Mouse (Mus musculus): ENCODE data around the gene Atp8a1. TPM values are rescaled to one million over a fixed set of nuclear protein-coding genes. Genes with fewer than 3 reads are reported as not detected.
"Not testable (repeated sequence)": the region's sequence is repeated elsewhere in the genome, so short reads cannot be mapped to it uniquely, and the experiment has no call there.

Atp8a1 gene
- total RNA-seq, 2 experiments from 2014 or later, result 158 to 197 TPM

DNA sequence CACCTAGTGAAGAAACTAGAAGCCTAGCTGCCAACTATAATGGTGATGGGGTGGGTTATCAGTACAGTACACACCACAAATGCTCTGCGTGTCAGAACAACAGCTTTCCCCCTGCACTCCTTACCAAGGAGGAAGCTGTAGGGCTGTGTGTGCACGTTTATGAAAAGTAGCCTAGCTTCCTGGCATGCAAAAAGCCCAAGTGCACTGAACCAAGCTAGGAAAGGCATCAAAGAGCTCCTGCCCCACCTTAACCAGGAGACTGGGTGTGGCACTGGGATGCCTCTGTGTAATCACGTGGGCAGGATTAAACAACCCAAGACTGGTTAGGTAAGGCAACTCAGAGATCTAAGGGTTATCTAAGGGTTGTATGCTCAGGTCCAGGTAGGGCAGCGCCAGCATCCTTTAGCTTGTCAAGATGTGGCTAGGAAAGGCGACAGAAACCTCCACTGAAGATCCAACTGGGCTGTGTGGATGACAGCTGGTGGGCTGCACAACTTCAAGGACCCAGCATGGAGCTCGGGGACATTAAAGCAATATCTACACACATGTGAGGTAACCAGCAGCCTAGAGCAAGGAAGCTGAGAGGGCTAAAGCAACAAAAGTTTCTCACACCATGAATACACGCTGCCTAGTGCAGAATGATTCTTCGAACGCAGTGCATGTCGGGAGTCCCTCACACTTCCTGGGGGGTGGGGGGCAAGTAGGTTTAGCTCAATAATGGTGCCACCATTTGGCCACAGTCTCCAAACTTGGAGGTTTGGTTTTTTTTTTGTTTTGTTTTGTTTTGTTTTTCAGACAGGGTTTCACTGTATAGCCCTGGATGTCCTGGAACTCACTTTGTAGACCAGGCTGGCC, 15.7 kb downstream of the Atp8a1 start:
- no peak for DNase-seq (ENCODE audit: low spot score in 2 of 2)
- intact Hi-C loops (cut with DNase I), result no loop called here

DNA sequence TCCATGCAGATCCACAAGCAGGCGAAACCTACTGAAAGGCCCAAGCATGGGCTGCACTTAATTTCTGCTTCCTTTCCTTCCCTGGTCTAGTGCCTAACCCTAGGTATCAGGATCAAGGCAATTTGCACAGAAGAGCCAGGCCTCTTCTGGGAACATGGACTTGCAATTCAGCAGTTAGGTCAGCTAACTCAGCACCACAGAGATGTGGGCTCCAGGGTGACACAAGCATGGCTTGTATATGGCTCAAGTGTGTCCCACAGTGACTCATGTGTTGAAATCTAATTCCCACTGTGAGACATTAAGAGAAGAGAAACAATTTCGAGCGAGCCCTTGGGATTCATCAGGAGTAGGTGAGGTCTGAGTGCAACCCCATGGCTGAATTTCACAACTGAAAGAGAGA, 18.9 kb downstream of the Atp8a1 start:
- DNase-seq (ENCODE audit: low spot score in 2 of 2), result no peak
- intact Hi-C loops (cut with DNase I), result no loop called here

GRCm38 (mm10) chr5:67826935-67827334, 20.3 kb downstream of the Atp8a1 start:
- intact Hi-C loops (cut with DNase I), result no loop called here
- DNase-seq (ENCODE audit: low spot score in 2 of 2), result no peak

- DNase-seq (ENCODE audit: low spot score in 2 of 2), result no peak
- intact Hi-C loops (cut with DNase I), result no loop called here
Observed at GRCm38 (mm10) chr5:67826278-67826677, 21.0 kb downstream of the Atp8a1 start.

DNA sequence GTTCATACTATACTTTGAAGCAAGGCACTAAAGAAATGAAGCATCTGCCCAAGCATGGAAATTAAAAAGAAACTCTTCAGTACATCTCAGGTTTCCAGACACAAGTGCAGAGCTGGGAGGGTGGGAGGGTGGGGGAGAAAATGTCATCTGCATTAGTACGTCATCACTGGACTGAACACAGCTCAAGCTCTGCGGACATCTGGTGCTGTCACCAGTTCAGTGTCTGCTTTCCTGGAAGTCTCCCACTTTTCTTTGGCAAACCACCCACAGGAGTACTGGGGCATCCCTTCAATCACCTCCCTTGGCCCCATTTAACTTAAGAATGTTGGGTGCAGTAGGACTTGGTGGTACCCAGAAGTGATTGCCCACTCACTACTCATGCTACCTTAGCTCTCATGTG, 22.6 kb downstream of the Atp8a1 start:
- peak in 1 of 2 experiments; percentile 26 for DNase-seq (ENCODE audit: low spot score in 2 of 2)
- intact Hi-C loops (cut with DNase I), result no loop called here

- intact Hi-C loops (cut with DNase I), result no loop called here
- DNase-seq (ENCODE audit: low spot score in 2 of 2), result no peak
Observed at GRCm38 (mm10) chr5:67823771-67824170, 23.5 kb downstream of the Atp8a1 start.

- DNase-seq (ENCODE audit: low spot score in 2 of 2), result no peak
- intact Hi-C loops (cut with DNase I), result no loop called here
Observed at GRCm38 (mm10) chr5:67822619-67823018, 24.6 kb downstream of the Atp8a1 start.

DNA sequence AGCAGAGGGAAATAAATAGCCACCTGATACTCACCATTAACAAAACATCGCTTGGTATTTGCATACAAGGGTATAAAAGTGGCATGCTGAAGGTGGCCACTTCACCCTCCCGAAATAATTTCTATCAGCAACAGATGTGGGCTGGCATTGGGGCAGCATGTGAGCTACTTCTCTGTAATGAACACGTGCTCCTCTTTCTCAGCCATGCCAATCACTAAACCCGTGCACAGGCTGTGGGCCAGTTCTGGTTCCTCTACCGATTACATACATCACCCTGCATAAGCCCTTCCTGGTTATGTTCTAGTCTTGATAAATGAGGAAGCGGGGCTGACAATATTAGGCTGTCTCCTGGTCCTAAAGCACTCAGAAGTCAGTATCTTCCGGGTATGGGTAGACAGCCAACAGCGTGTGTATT, 25.2 kb downstream of the Atp8a1 start:
- intact Hi-C loops (cut with DNase I), result no loop called here

DNA sequence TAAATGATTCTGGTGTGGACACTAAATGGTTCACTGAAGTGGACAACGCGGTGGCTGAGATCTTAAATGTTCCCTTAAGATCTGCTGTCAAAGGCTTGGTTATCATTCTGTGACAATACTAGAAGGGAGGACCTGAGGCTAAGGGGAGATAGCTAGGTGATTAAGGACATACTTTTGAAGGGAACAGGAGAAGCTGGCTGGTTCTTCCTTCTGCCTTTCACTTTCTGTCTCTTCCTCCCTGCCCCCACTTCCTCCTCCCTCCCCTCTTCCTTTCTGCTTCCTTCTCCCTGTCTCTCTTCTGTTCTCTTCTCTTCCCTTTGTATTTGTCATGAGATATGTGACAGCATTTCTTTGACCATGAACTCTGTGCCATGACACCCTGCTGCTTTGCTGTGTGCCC, 26.0 kb downstream of the Atp8a1 start:
- intact Hi-C loops (cut with DNase I), result no loop called here
- DNase-seq (ENCODE audit: low spot score in 2 of 2), result no peak

More for the DNA sequence above, 25.2 kb downstream of the Atp8a1 start:
- DNase-seq (ENCODE audit: low spot score in 2 of 2), result no peak

DNA sequence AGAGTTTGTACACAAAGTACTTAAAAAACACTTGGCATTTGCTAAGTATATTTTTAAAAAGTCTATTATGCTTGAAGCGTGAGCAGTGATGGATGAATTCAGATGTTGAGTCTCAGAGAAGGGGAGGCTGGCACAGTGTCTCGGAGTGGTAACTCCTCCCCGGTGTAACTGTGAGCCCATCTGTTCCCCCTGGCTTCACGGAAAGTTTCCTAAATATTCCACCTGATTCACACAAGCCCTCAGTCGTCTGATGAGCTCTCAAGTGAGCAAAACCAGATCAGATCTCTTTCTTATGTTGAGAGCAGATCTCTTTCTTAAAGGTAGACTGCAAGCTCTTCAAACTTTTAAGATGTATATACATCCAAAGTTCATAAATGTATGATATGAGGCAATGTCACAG, 27.8 kb downstream of the Atp8a1 start:
- DNase-seq (ENCODE audit: low spot score in 2 of 2), result peak in 1 of 2 experiments; percentile 50
- intact Hi-C loops (cut with DNase I), result no loop called here

- intact Hi-C loops (cut with DNase I), result no loop called here
- DNase-seq (ENCODE audit: low spot score in 2 of 2), result no peak
Observed at GRCm38 (mm10) chr5:67815572-67816325, 31.5 kb downstream of the Atp8a1 start.

DNA sequence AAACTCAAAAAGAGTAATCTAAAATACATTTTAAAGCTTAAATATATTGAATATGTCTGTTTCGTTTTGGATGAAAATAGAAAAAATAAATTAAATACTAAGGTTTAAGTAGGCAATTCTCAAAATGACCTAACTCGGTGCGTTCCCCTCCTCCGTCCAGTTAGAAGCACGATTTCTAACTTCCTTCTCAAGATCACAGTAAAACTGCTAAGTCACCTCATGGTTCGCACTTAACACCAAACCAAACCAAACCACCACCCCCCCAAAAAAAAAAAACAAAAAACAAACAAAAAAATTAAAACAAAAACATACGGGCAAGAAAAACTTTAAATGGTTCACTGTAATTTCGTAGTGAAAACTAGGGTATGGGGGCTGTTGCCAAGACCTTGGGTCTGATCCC, 32.2 kb downstream of the Atp8a1 start:
- DNase-seq (ENCODE audit: low spot score in 2 of 2); intact Hi-C loops (cut with DNase I): not testable (repeated sequence)

DNA sequence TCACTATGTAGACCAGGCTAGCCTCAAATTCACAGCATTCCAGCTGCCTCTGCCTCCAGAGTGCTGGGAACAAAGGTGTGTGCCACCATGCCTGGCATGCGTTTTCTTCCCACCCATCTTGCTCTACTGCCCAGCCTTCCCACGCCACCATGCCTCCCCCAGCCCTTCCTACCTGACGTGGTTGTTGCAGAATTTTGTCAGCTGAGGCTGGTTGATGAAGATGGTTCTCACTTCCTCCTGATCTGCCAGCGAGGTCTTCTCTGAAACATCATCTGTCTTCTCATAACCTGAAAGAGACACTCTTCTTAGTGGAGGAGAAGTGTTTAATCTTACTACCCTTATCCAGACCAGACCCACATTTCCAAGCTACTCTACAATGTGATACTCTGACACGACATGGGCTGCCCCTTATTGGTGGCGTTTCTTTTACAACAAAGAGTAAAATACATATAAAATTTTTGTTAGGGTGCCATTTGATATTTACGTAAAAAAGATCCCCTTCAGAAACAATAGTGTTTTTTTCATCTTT, 32.7 kb downstream of the Atp8a1 start:
- intact Hi-C loops (cut with DNase I), result no loop called here
- no peak for DNase-seq (ENCODE audit: low spot score in 2 of 2)

DNA sequence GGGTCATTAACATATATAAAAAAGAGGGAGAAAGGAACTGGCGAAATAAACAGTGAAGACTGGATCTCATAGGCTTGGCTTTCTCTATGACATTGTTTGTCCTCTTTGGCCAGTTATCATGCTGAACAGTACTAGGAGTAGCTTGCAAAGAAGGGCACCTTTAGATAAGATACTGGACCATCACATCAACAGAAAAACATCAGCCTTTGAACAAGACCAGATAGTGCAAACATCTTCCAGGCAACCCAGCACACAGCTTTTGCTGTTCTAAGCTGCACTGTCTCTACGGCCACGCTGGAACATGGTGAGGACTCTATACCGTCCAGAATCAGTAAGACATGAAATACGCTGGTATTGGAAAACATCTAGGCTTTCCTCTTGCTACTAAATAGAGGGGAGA, 33.9 kb downstream of the Atp8a1 start:
- intact Hi-C loops (cut with DNase I), result no loop called here
- DNase-seq (ENCODE audit: low spot score in 2 of 2), result no peak

DNA sequence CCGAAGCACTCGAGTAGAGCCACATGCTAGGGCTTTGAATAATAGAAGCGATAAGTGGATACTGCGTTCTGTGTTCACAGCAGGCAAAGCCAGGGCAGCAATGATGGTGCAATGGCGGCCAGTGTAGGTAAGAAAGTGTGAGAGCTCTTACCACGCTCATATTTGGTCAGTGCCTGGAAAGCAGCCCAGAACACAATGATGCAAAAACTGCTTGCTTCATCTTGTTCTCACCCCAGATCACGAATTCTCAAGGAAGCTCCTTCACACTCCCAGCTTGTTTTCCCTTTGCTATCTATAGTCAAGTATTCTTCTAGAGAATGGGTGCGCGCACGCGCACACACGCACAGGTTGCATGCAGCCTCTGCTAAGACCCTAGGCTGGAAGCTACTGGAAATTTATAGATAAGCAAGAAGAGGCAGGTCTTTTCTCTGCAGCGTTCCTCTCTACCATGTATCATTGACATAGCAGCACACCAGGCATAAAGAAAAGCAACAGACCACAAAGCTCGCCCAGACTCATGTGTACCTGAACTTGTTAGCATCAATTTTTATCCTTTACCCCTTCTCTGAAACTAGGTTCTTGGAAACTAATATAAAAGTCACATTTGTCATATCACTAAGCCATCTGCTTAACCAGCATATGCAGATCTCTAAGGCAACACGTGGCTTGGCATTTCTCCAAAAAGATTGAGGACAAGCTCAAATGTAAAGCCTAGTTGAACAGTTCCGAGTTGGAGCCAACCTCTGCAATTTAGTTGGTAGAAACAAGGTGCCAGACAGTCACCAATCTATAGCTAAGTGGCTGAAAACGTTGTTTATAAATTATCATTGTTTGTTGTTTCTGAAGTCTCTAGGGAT, 44.8 kb downstream of the Atp8a1 start:
- peak; percentile 57 to 64 for DNase-seq (ENCODE audit: low spot score in 2 of 2)
- intact Hi-C loops (cut with DNase I), result loop anchor here (5.0 kb wide), 1 partner anchor 45 kb away; the partner anchor contains the start of gene Atp8a1

GRCm38 (mm10) chr5:67800801-67801200, 46.4 kb downstream of the Atp8a1 start:
- intact Hi-C loops (cut with DNase I), result loop anchor here (5.0 kb wide), 1 partner anchor 46 kb away; the partner anchor contains the start of gene Atp8a1
- DNase-seq (ENCODE audit: low spot score in 2 of 2), result no peak

DNA sequence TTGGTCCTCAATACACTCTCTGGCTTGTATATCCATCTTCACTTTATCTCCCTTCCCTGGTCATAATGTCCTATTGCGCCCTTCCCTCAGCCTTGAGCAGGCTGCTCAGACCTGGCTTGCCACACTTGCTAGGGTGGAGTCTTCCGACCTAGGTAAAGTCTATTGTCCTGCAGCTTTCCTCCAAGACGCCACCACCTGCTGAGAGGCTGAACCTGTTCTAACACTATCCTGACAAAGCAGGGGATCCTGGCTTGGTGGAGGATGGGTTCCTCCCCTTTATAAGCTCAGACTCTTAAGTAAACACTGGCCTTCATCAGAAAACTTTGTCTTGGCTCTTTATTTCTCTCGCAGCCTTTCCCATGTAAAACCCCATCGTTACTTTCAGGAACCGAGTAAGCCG, 47.4 kb downstream of the Atp8a1 start:
- intact Hi-C loops (cut with DNase I), result loop anchor here (5.0 kb wide), 1 partner anchor 48 kb away; the partner anchor contains the start of gene Atp8a1
- no peak for DNase-seq (ENCODE audit: low spot score in 2 of 2)

- DNase-seq (ENCODE audit: low spot score in 2 of 2), result no peak
- intact Hi-C loops (cut with DNase I), result no loop called here
Observed at GRCm38 (mm10) chr5:67798348-67798747, 48.9 kb downstream of the Atp8a1 start.
